Mouse (Mus musculus): ENCODE results near the gene 1700010B08Rik. TPM values are rescaled to one million over a fixed set of nuclear protein-coding genes. Genes with fewer than 3 reads are reported as not detected.

Gene 1700010B08Rik
- polyA plus RNA-seq, 1 experiment, result 0.05 TPM

DNA sequence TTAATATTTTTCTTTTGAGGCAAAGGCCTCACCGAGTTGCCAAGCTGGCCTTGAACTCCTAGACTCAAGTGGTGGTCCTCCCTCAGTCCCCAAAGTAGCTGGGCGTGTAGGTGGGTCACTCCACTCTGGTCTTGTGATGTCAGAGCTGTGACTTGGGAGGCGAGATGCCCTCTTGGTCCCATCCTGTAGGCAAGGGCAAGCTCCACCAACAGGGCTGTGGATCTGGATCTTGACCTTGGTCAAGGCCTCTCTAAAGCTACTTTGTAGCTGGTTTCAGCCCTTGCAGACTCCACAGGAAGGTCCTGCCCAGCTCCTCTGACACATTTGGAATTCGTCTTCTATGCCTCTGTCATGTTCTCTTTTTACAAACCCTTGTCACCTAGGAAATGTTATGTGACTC lies 6.6 kb downstream of the 1700010B08Rik start:
- no peaks in the 10 kb centered on the region for H3K79me2 ChIP-seq (ENCODE audit: control insufficient read depth, insufficient read depth)
- no peak for TF ChIP-seq TCF12 (IDR thresholded peaks at IDR 0.05; ENCODE audit: insufficient read depth, poor library complexity, severe bottlenecking)
- TF ChIP-seq POLR2AphosphoS2 (IDR thresholded peaks at IDR 0.05; ENCODE audit: insufficient read length, low read depth), result no peak
- TF ChIP-seq POLR2A (IDR thresholded peaks at IDR 0.05; ENCODE audit: insufficient read length, low read depth), result no peak
- TF ChIP-seq REST (IDR thresholded peaks at IDR 0.05; ENCODE audit: insufficient read depth, insufficient read length), result no peak
- TF ChIP-seq TCF3 (IDR thresholded peaks at IDR 0.05; ENCODE audit: insufficient read length, low read depth), result no peak
- TF ChIP-seq MAX (IDR thresholded peaks at IDR 0.05; ENCODE audit: low read depth), result no peak
- no peak for TF ChIP-seq SRF (IDR thresholded peaks at IDR 0.05; ENCODE audit: control insufficient read depth, insufficient read length, low read depth)
- no peak for TF ChIP-seq USF1 (IDR thresholded peaks at IDR 0.05; ENCODE audit: low read depth)
- no peak for TF ChIP-seq MYOD1 (IDR thresholded peaks at IDR 0.05; ENCODE audit: control insufficient read depth in 1 of 3, insufficient read length in 2 of 3, low read depth in 2 of 3)
- TF ChIP-seq E2F4 (IDR thresholded peaks at IDR 0.05; ENCODE audit: insufficient read depth), result no peak
- H3ac ChIP-seq (ENCODE audit: control insufficient read depth, insufficient read length), result no peak overlapping the region
- no peaks in the 10 kb centered on the region for H3K27me3 ChIP-seq (ENCODE audit: control insufficient read depth, insufficient read depth, insufficient read length)
- no peaks in the 10 kb centered on the region for H3K36me3 ChIP-seq (ENCODE audit: control insufficient read depth, insufficient read depth)
- H3K4me2 ChIP-seq (ENCODE audit: low read depth), result no peak overlapping the region
- H3K4me3 ChIP-seq, result no peak overlapping the region

DNA sequence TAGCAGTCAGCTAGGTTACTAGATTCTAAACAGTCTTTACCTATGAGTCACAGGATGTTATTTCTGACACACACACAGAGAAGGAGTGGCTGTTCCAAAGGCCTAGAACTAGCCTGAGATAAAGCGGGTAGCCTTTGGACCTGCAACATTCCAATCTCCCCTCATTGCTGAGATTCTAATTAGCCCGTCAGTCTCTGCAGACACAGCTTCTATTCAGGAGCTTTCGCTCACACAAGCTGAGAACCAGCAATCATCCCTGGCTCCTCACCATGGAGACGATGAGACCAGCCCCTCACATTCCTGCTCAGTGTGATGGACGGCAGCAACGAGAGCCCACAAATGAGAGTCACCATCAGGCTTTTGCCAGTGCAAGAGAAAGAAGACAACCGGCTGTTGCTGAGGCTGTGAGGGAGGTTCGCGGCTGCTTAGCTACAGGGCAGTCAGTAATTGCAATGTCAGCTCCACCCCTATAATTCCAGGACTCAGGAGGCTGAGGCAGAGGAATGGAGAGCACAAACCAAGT lies 11.3 kb downstream of the 1700010B08Rik start:
- H3K79me2 ChIP-seq (ENCODE audit: control insufficient read depth, insufficient read depth), result no peaks in the 10 kb centered on the region
- H3K4me3 ChIP-seq, result no peak overlapping the region
- H3K4me2 ChIP-seq (ENCODE audit: low read depth), result peak overlapping the region; percentile 65
- no peaks in the 10 kb centered on the region for H3K27me3 ChIP-seq (ENCODE audit: control insufficient read depth, insufficient read depth, insufficient read length)
- no peak overlapping the region for H3ac ChIP-seq (ENCODE audit: control insufficient read depth, insufficient read length)
- H3K36me3 ChIP-seq (ENCODE audit: control insufficient read depth, insufficient read depth), result no peaks in the 10 kb centered on the region
- TF ChIP-seq TCF12 (IDR thresholded peaks at IDR 0.05; ENCODE audit: insufficient read depth, poor library complexity, severe bottlenecking) (no peak), SRF (IDR thresholded peaks at IDR 0.05; ENCODE audit: control insufficient read depth, insufficient read length, low read depth) (no peak)

DNA sequence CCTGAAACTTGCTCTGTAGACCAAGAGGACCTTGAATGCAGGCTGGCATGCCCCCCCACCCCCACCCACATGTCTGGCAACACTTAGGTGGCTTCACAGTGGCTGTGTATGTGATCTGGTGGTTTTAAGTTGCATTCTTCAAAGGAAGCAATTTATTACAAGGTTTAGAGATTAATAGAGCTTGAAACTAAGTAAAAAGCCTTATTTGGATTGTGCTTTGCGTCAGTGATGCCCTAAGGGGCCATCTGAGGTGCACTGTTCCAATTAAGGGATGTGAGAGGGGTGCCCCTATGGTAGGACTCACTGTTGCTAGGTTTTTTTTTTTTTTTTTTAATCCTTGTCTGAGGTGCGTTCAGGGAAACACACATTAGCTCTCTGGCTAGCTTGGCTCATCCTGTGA lies 15.2 kb downstream of the 1700010B08Rik start:
- TF ChIP-seq E2F4 (IDR thresholded peaks at IDR 0.05; ENCODE audit: insufficient read depth) (no peak), TCF12 (IDR thresholded peaks at IDR 0.05; ENCODE audit: insufficient read depth, poor library complexity, severe bottlenecking) (no peak), MYOD1 (IDR thresholded peaks at IDR 0.05; ENCODE audit: control insufficient read depth in 1 of 3, insufficient read length in 2 of 3, low read depth in 2 of 3) (no peak), MAX (IDR thresholded peaks at IDR 0.05; ENCODE audit: low read depth) (no peak), POLR2A (IDR thresholded peaks at IDR 0.05; ENCODE audit: insufficient read length, low read depth) (no peak), POLR2AphosphoS2 (IDR thresholded peaks at IDR 0.05; ENCODE audit: insufficient read length, low read depth) (no peak), SRF (IDR thresholded peaks at IDR 0.05; ENCODE audit: control insufficient read depth, insufficient read length, low read depth) (no peak), TCF3 (IDR thresholded peaks at IDR 0.05; ENCODE audit: insufficient read length, low read depth) (no peak), REST (IDR thresholded peaks at IDR 0.05; ENCODE audit: insufficient read depth, insufficient read length) (no peak), CEBPB (IDR thresholded peaks at IDR 0.05; ENCODE audit: insufficient read depth, poor library complexity, severe bottlenecking) (no peak), MYOG (IDR thresholded peaks at IDR 0.05; ENCODE audit: control insufficient read depth in 1 of 3, insufficient read depth in 1 of 3, insufficient read length in 2 of 3, low read depth in 2 of 3) (no peak), USF1 (IDR thresholded peaks at IDR 0.05; ENCODE audit: low read depth) (no peak)
- Histone ChIP-seq H3K4me3 (no peak overlapping the region), H3K4me2 (ENCODE audit: low read depth) (no peak overlapping the region), H3K27me3 (ENCODE audit: control insufficient read depth, insufficient read depth, insufficient read length) (no peaks in the 10 kb centered on the region), H3ac (ENCODE audit: control insufficient read depth, insufficient read length) (no peak overlapping the region), H3K79me2 (ENCODE audit: control insufficient read depth, insufficient read depth) (peaks cover 20% of the 10 kb centered on the region), H3K36me3 (ENCODE audit: control insufficient read depth, insufficient read depth) (no peaks in the 10 kb centered on the region)

DNA sequence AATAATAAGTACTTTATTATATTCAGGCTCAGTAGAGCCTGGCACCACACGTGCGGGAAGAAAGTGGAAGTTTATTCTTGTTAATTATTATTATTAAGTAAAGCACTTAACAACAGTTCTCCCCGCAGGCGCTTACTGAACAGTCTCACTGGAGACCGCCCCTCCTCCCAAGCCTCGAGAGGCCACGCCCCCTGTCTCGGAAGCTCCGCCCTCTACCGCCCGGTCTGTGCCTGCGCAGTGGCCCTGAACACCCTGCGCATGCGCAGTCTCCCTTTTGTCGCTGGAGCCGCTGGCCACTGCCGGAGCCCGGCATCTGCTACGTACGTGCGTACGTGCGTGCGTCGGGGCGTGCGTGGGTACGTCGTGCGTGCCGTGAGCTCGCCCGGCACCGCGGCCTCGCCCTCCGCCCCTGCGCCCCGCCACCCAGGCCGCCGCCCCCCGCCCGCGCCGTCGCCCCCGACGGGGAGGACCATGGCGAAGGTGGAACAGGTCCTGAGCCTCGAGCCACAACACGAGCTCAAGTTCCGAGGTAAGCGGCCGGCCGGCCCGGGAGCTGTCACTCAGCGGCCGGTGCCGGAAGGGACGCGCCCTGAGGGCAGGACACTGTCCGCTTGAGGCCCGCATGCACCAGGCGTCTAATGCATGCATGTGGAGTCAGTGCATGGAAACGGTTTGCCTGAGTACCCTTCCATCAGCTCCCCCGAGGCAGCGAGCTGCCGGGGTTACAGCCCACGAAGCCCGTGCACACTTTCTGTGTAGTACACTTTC lies 18.2 kb downstream of the 1700010B08Rik start, which contains the start of gene Vapb:
TSS of gene Vapb (plus strand) at position 290 of the 768 bp plus-strand sequence.
- peaks cover 49% of the 10 kb centered on the region for H3K79me2 ChIP-seq (ENCODE audit: control insufficient read depth, insufficient read depth)

DNA sequence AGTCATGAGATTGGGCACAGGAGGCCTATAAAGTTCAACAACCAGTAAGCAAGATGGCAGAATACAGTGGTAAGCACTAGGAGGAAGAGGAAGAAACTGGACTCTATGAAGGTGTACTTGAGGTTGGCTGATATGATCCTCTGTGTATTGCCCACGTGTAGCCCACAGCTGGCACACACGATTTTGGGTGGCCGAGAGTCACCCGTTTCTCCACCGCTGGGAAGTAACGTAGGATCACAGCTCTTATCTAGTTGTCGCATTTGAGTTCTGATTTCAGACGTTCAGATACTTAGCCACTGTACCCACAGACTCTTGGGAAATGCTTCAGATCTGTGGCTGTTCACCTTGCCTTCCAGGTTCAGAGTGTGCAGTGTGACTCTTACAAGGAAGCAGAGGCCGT lies 19.0 kb downstream of the 1700010B08Rik start:
- Histone ChIP-seq H3K4me2 (ENCODE audit: low read depth) (peak overlapping the region; percentile 77), H3K27me3 (ENCODE audit: control insufficient read depth, insufficient read depth, insufficient read length) (no peaks in the 10 kb centered on the region), H3K79me2 (ENCODE audit: control insufficient read depth, insufficient read depth) (peaks cover 58% of the 10 kb centered on the region), H3K36me3 (ENCODE audit: control insufficient read depth, insufficient read depth) (no peaks in the 10 kb centered on the region), H3K4me3 (peak overlapping the region; percentile 60), H3ac (ENCODE audit: control insufficient read depth, insufficient read length) (peak overlapping the region; percentile 29)
- TF ChIP-seq POLR2AphosphoS2 (IDR thresholded peaks at IDR 0.05; ENCODE audit: insufficient read length, low read depth) (no peak), CEBPB (IDR thresholded peaks at IDR 0.05; ENCODE audit: insufficient read depth, poor library complexity, severe bottlenecking) (no peak), USF1 (IDR thresholded peaks at IDR 0.05; ENCODE audit: low read depth) (no peak), REST (IDR thresholded peaks at IDR 0.05; ENCODE audit: insufficient read depth, insufficient read length) (no peak), E2F4 (IDR thresholded peaks at IDR 0.05; ENCODE audit: insufficient read depth) (no peak), MAX (IDR thresholded peaks at IDR 0.05; ENCODE audit: low read depth) (no peak), MYOD1 (IDR thresholded peaks at IDR 0.05; ENCODE audit: control insufficient read depth in 1 of 3, insufficient read length in 2 of 3, low read depth in 2 of 3) (no peak)

More for the DNA sequence above, 18.2 kb downstream of the 1700010B08Rik start, which contains the start of gene Vapb:
- no peaks in the 10 kb centered on the region for H3K27me3 ChIP-seq (ENCODE audit: control insufficient read depth, insufficient read depth, insufficient read length)
- peak within 1 kb of the TSS; percentile 29 for H3ac ChIP-seq (ENCODE audit: control insufficient read depth, insufficient read length)
- peak within 1 kb of the TSS; percentile 77 for H3K4me2 ChIP-seq (ENCODE audit: low read depth)
- TF ChIP-seq TCF12 (IDR thresholded peaks at IDR 0.05; ENCODE audit: insufficient read depth, poor library complexity, severe bottlenecking) (no peak), POLR2A (IDR thresholded peaks at IDR 0.05; ENCODE audit: insufficient read length, low read depth) (peak; percentile 97), MYOG (IDR thresholded peaks at IDR 0.05; ENCODE audit: control insufficient read depth in 1 of 3, insufficient read depth in 1 of 3, insufficient read length in 2 of 3, low read depth in 2 of 3) (peak in 2 of 3 experiments; percentile 47 to 52), POLR2AphosphoS2 (IDR thresholded peaks at IDR 0.05; ENCODE audit: insufficient read length, low read depth) (peak; percentile 92), MAX (IDR thresholded peaks at IDR 0.05; ENCODE audit: low read depth) (no peak), MYOD1 (IDR thresholded peaks at IDR 0.05; ENCODE audit: control insufficient read depth in 1 of 3, insufficient read length in 2 of 3, low read depth in 2 of 3) (peak in 2 of 3 experiments; percentile 10 to 60)
- peak within 1 kb of the TSS; percentile 60 for H3K4me3 ChIP-seq
- H3K36me3 ChIP-seq (ENCODE audit: control insufficient read depth, insufficient read depth), result no peaks in the 10 kb centered on the region
